Mouse (Mus musculus) stomach, postnatal 0 days (tissue): ENCODE results near the gene Syngr1.

Experiments used
- CTCF ChIP-seq: IDR thresholded peaks from 2 replicates; pipeline ENCODE4 v1.5.1; 2016; ENCODE audit warnings: antibody characterized with exemption, low read depth, mild to moderate bottlenecking, moderate library complexity
- EP300 ChIP-seq: optimal IDR thresholded peaks from 2 replicates; pipeline ENCODE3; 2016; ENCODE audit warnings: antibody characterized with exemption

GRCm38 (mm10) chr15:80075733-80076337, 15.3 kb upstream of the Syngr1 start:
- TF ChIP-seq EP300 (no peak), CTCF (no peak)
